Mouse (Mus musculus): ENCODE measurements around the gene Olfr68. TPM values are rescaled to one million over a fixed set of nuclear protein-coding genes. Genes with fewer than 3 reads are reported as not detected.
"Not testable (repeated sequence)": the region's sequence is repeated elsewhere in the genome, so short reads cannot be mapped to it uniquely, and the experiment has no call there.

Olfr68 gene
- polyA plus RNA-seq, 1 experiment = not detected

DNA sequence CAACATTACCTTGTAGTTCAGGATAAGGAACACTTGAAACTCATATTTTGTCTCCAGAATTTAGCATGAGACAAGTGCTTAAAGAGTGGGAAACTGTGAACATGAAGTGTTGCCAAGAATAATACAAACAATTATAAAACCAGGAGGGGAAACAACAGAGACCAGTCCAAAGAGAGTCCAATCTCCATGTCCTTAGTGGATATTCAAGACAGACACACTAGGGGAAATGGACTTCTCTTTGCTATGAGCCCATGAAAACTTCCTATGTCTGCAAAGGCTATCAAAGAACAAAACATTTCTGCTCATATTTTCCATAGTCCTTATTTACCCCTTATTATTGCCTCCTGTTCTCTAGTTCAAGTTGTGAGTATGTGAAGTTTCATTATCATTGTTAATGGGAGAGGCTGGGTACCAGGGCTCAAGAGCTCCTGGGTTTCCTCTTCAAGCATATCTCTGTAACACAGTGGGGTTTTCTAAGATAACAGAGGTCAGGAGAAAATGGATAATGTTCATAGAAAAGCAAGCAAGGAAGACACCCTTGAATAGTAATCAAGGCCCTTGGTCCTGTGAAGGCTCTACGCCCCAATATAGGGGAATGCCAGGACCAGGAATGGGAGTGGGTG is 31.8 kb upstream of the Olfr68 start:
- TF ChIP-seq CTCF (IDR thresholded peaks at IDR 0.05; ENCODE audit: low read depth, low read length) = no peak
- no peak for TF ChIP-seq POLR2A (IDR thresholded peaks at IDR 0.05; ENCODE audit: borderline replicate concordance, low read depth, low read length)
- Histone ChIP-seq H3K4me3 (ENCODE audit: insufficient read depth, low read length) (no peak overlapping the region), H3K4me1 (ENCODE audit: control insufficient read depth, insufficient read depth, low read length) (no peaks in the 10 kb centered on the region), H3K27ac (ENCODE audit: insufficient read depth, low read depth, low read length) (no peak overlapping the region)

DNA sequence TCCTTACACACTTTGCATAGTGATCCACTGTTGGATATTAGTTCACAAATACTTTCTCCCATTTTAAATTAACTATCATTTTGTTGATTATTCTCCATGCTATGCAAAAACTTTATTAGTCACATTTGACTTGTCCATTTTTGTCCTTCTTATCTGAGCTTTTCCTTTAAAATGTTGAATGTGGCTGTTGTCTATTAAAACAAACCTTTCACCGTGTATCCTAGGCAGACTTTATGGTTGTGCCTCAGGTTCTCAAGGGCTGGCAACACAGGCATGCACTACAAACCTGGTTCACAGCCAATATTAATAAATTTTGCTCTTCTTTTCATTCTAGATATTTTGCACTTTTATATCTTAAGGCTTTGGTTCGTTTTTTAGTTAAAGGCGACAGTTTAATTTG is 31.2 kb upstream of the Olfr68 start:
- Histone ChIP-seq H3K4me3 (ENCODE audit: insufficient read depth, low read length) (no peak overlapping the region), H3K27ac (ENCODE audit: insufficient read depth, low read depth, low read length) (no peak overlapping the region), H3K4me1 (ENCODE audit: control insufficient read depth, insufficient read depth, low read length) (no peaks in the 10 kb centered on the region)
- TF ChIP-seq POLR2A (IDR thresholded peaks at IDR 0.05; ENCODE audit: borderline replicate concordance, low read depth, low read length) = no peak
- no peak for TF ChIP-seq CTCF (IDR thresholded peaks at IDR 0.05; ENCODE audit: low read depth, low read length)

- no peaks in the 10 kb centered on the region for H3K4me1 ChIP-seq (ENCODE audit: control insufficient read depth, insufficient read depth, low read length)
- H3K27ac ChIP-seq (ENCODE audit: insufficient read depth, low read depth, low read length) = no peak overlapping the region
- TF ChIP-seq CTCF (IDR thresholded peaks at IDR 0.05; ENCODE audit: low read depth, low read length) = no peak
- TF ChIP-seq POLR2A (IDR thresholded peaks at IDR 0.05; ENCODE audit: borderline replicate concordance, low read depth, low read length) = no peak
- no peak overlapping the region for H3K4me3 ChIP-seq (ENCODE audit: insufficient read depth, low read length)
Measured at GRCm38 (mm10) chr7:103810296-103810695, 30.8 kb upstream of the Olfr68 start.

- Histone ChIP-seq H3K27ac (ENCODE audit: insufficient read depth, low read depth, low read length) (no peak overlapping the region), H3K4me3 (ENCODE audit: insufficient read depth, low read length) (no peak overlapping the region), H3K4me1 (ENCODE audit: control insufficient read depth, insufficient read depth, low read length) (no peaks in the 10 kb centered on the region)
- TF ChIP-seq CTCF (IDR thresholded peaks at IDR 0.05; ENCODE audit: low read depth, low read length) (no peak), POLR2A (IDR thresholded peaks at IDR 0.05; ENCODE audit: borderline replicate concordance, low read depth, low read length) (no peak)
Measured at GRCm38 (mm10) chr7:103809801-103810155, 30.3 kb upstream of the Olfr68 start.

DNA sequence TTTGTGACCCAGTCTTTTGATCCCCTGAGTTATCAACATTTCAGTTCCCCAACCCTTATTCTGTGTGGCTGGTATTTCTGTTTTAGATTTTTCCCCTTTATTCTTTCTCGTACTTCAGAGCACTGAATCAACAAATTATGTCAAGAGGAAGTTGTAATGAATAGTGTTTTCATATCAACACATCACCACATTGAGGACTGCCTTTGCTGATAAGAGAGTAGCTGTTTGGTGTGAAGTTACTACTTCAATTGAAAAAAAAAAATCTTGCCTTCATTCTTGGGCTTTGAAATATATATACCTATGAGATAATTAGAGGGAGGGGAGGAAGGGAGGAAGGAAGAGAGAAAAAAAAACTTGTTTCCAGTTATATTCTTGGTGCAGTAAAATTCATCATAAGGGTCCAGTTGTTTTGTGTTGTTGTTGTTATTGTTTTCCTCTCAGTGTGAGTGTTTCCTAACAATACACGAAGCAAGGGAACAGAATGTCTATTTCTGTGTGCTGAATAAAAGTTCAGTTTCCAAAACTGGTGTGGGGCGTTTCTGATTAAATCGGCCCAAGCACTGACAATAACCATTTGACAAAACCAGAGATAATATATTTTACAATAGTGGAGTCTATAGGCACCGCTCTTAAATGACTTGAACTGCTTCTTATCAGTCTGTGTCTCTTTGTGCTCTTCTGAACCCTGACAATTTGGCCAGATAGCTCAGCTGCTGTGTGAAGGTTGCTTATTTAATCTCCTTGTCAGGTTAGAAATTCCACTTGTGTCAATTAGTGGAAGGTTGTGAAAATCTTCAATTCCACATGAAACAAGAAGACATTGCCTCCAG is 29.7 kb upstream of the Olfr68 start:
- TF ChIP-seq POLR2A (IDR thresholded peaks at IDR 0.05; ENCODE audit: borderline replicate concordance, low read depth, low read length) = no peak
- no peak for TF ChIP-seq CTCF (IDR thresholded peaks at IDR 0.05; ENCODE audit: low read depth, low read length)
- Histone ChIP-seq H3K4me1 (ENCODE audit: control insufficient read depth, insufficient read depth, low read length) (no peaks in the 10 kb centered on the region), H3K27ac (ENCODE audit: insufficient read depth, low read depth, low read length) (no peak overlapping the region), H3K4me3 (ENCODE audit: insufficient read depth, low read length) (no peak overlapping the region)

DNA sequence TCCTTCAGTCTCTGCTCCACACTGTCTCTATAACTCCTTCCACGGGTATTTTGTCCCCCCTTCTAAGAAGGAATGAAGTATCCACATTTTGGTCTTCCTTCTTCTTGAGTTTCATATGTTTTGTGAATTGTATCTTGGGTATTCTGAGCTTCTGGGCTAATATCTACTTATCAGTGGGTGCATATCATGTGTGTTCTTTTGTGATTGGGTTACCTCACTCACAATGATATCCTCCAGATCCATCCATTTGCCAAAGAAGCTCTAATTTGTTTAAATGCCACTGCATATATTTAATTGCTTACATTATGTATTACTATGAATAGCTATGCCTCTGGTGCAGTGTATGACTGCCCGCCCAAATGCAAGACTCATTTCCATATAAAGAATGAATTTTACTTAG is 28.6 kb upstream of the Olfr68 start:
- not testable (repeated sequence) for H3K4me3 ChIP-seq (ENCODE audit: insufficient read depth, low read length); H3K4me1 ChIP-seq (ENCODE audit: control insufficient read depth, insufficient read depth, low read length); H3K27ac ChIP-seq (ENCODE audit: insufficient read depth, low read depth, low read length)

- H3K4me3 ChIP-seq (ENCODE audit: insufficient read depth, low read length) = no peak overlapping the region
- TF ChIP-seq POLR2A (IDR thresholded peaks at IDR 0.05; ENCODE audit: borderline replicate concordance, low read depth, low read length) = no peak
- no peaks in the 10 kb centered on the region for H3K4me1 ChIP-seq (ENCODE audit: control insufficient read depth, insufficient read depth, low read length)
Measured at GRCm38 (mm10) chr7:103806856-103807255, 27.4 kb upstream of the Olfr68 start.

GRCm38 (mm10) chr7:103792669-103793388 is 13.3 kb upstream of the Olfr68 start:
- no peaks in the 10 kb centered on the region for H3K4me1 ChIP-seq (ENCODE audit: control insufficient read depth, insufficient read depth, low read length)
- H3K27ac ChIP-seq (ENCODE audit: insufficient read depth, low read depth, low read length) = no peak overlapping the region
- TF ChIP-seq CTCF (IDR thresholded peaks at IDR 0.05; ENCODE audit: low read depth, low read length) (0 out of 2 replicates have a peak, but pooled peaks have one; percentile 12), POLR2A (IDR thresholded peaks at IDR 0.05; ENCODE audit: borderline replicate concordance, low read depth, low read length) (no peak)
- no peak overlapping the region for H3K4me3 ChIP-seq (ENCODE audit: insufficient read depth, low read length)

More at GRCm38 (mm10) chr7:103806856-103807255, 27.4 kb upstream of the Olfr68 start:
- H3K27ac ChIP-seq (ENCODE audit: insufficient read depth, low read depth, low read length) = no peak overlapping the region

- no peak for TF ChIP-seq POLR2A (IDR thresholded peaks at IDR 0.05; ENCODE audit: borderline replicate concordance, low read depth, low read length)
- TF ChIP-seq CTCF (IDR thresholded peaks at IDR 0.05; ENCODE audit: low read depth, low read length) = no peak
- Histone ChIP-seq H3K27ac (ENCODE audit: insufficient read depth, low read depth, low read length) (no peak within 1 kb of the TSS), H3K4me3 (ENCODE audit: insufficient read depth, low read length) (no peak within 1 kb of the TSS), H3K4me1 (ENCODE audit: control insufficient read depth, insufficient read depth, low read length) (no peaks in the 10 kb centered on the region)
Measured at GRCm38 (mm10) chr7:103791721-103792120, 12.2 kb upstream of the Olfr68 start, which contains the start of gene Olfr67. TSS of gene Olfr67 (minus strand) at chr7:103791821.

DNA sequence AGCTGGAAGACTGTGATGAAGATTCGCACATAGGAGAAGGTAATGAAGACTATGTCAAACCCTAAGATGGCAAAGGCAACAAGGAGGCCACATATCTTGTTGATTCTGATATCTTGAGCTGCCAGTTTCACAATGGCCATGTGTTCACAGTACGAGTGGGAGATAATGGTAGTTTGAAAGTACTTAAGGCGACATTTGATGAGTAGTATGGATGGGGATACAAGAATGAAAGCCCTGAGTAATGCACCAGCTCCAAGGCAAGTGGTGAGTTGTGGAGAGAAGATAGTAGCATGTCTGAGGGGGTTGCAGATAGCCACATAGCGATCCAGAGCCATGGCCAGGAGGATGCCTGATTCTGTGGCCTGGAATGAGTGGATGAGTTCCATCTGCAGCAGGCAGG is 1.8 kb downstream of the Olfr68 start:
- H3K27ac ChIP-seq (ENCODE audit: insufficient read depth, low read depth, low read length); H3K4me3 ChIP-seq (ENCODE audit: insufficient read depth, low read length); H3K4me1 ChIP-seq (ENCODE audit: control insufficient read depth, insufficient read depth, low read length): not testable (repeated sequence)

Data from bone marrow macrophage, adult 2 months (primary cell).